Mouse (Mus musculus) megakaryocyte, embryonic 14.5 days (primary cell): ENCODE results near the gene Cbx8. TPM values are rescaled to one million over a fixed set of nuclear protein-coding genes. Genes with fewer than 3 reads are reported as not detected.

ENCODE experiments used
- H3K27me3 ChIP-seq: replicated peaks from 2 replicates; pipeline ENCODE3; 2012; ENCODE audit warnings: inconsistent platforms
- H3K36me3 ChIP-seq: replicated peaks from 2 replicates; pipeline ENCODE3; 2012; ENCODE audit warnings: low read length, inconsistent platforms, mixed read lengths
- H3K4me1 ChIP-seq: 2 replicates; pipeline ENCODE4 v1.6.1; 2012; ENCODE audit warnings: inconsistent platforms
- H3K4me3 ChIP-seq: replicated peaks from 2 replicates; pipeline ENCODE3; 2012; ENCODE audit warnings: moderate library complexity, mild to moderate bottlenecking, inconsistent platforms
- H3K9me3 ChIP-seq: 2 replicates; pipeline ENCODE4 v1.6.1; 2012; ENCODE audit warnings: inconsistent platforms
- FLI1 ChIP-seq: IDR thresholded peaks from 2 replicates; pipeline ENCODE4 v1.6.1; 2012; ENCODE audit warnings: low read length, inconsistent platforms, mixed read lengths
- GATA1 ChIP-seq: IDR thresholded peaks from 3 replicates; pipeline ENCODE4 v1.6.1; 2012; ENCODE audit warnings: mixed read lengths, low read length, inconsistent platforms, borderline replicate concordance
- polyA plus RNA-seq: library from polyadenylated mRNA; stranded (reverse); fragments of >175 nt; gene quantifications from 2 replicates; pipeline ENCODE4 v1.2.3, GENCODE M21; 2012; ENCODE audit warnings: low replicate concordance; ENCODE audit not compliant: insufficient read depth

Gene Cbx8
- polyA plus RNA-seq, 1 experiment = 2.7 TPM

GRCm38 (mm10) chr11:119084446-119085278 lies 43.9 kb upstream of the Cbx8 start:
- H3K4me3 ChIP-seq = peak overlapping the region; percentile 95
- H3K36me3 ChIP-seq = peaks cover 44% of the 10 kb centered on the region
- peaks cover 75% of the 10 kb centered on the region for H3K4me1 ChIP-seq
- TF ChIP-seq FLI1 (no peak), GATA1 (no peak)
- no peaks in the 10 kb centered on the region for H3K9me3 ChIP-seq
- H3K27me3 ChIP-seq = peaks cover 29% of the 10 kb centered on the region

- Histone ChIP-seq H3K9me3 (no peaks in the 10 kb centered on the region), H3K27me3 (peaks cover 21% of the 10 kb centered on the region), H3K4me3 (peak overlapping the region; percentile 95), H3K36me3 (peaks cover 51% of the 10 kb centered on the region), H3K4me1 (peaks cover 76% of the 10 kb centered on the region)
- no peak for TF ChIP-seq GATA1
- TF ChIP-seq FLI1 = no peak
Observed at GRCm38 (mm10) chr11:119083724-119084445, 43.1 kb upstream of the Cbx8 start.

GRCm38 (mm10) chr11:119082638-119083599 lies 42.1 kb upstream of the Cbx8 start:
- peak overlapping the region; percentile 10 for H3K4me3 ChIP-seq
- no peaks in the 10 kb centered on the region for H3K9me3 ChIP-seq
- peaks cover 12% of the 10 kb centered on the region for H3K27me3 ChIP-seq
- peaks cover 68% of the 10 kb centered on the region for H3K4me1 ChIP-seq
- H3K36me3 ChIP-seq = peaks cover 60% of the 10 kb centered on the region
- TF ChIP-seq GATA1 = no peak
- no peak for TF ChIP-seq FLI1

- Histone ChIP-seq H3K9me3 (no peaks in the 10 kb centered on the region), H3K36me3 (peaks cover 65% of the 10 kb centered on the region)
- TF ChIP-seq FLI1 (no peak), GATA1 (no peak)
Observed at GRCm38 (mm10) chr11:119081839-119082637, 41.3 kb upstream of the Cbx8 start.

DNA sequence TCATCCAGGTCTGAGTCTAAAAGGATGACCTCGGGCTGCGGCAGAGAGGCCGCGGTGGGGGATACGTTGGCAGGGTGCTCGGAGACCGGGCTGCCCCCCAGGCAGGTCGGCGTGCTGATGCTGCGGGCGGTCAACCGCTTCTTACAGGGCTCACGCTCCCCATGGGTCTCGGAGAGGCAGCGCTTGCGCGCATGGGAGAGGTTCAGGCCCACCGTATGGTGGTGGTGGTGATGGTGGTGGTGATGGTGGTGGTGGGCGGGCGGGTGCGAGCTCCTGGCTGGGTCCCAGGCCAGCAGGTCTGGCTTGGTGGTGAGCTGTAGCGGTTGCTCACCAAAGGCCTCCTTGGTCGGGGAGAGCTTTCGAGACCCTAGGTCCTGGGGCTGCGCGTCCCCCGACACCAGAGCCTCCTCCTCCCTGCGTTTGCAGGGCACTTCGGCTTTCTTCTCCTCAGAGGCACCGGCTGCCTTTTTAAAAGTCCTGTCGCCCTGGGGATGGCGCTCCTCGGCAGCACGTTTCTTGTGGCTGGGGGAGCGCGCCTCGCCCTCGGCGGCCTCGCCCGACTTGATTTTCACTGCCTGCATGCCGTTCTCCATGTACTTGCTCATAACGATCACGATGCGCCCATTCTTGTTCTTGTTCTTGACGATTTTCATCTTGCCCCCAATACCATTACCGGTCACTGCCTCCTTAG lies 40.5 kb upstream of the Cbx8 start:
- H3K4me3 ChIP-seq = no peak overlapping the region
- no peak for TF ChIP-seq FLI1
- TF ChIP-seq GATA1 = no peak
- H3K36me3 ChIP-seq = peaks cover 65% of the 10 kb centered on the region
- H3K27me3 ChIP-seq = no peaks in the 10 kb centered on the region
- no peaks in the 10 kb centered on the region for H3K9me3 ChIP-seq
- H3K4me1 ChIP-seq = peaks cover 55% of the 10 kb centered on the region

More at GRCm38 (mm10) chr11:119081839-119082637, 41.3 kb upstream of the Cbx8 start:
- Histone ChIP-seq H3K4me1 (peaks cover 59% of the 10 kb centered on the region), H3K27me3 (peaks cover 3% of the 10 kb centered on the region), H3K4me3 (no peak overlapping the region)

DNA sequence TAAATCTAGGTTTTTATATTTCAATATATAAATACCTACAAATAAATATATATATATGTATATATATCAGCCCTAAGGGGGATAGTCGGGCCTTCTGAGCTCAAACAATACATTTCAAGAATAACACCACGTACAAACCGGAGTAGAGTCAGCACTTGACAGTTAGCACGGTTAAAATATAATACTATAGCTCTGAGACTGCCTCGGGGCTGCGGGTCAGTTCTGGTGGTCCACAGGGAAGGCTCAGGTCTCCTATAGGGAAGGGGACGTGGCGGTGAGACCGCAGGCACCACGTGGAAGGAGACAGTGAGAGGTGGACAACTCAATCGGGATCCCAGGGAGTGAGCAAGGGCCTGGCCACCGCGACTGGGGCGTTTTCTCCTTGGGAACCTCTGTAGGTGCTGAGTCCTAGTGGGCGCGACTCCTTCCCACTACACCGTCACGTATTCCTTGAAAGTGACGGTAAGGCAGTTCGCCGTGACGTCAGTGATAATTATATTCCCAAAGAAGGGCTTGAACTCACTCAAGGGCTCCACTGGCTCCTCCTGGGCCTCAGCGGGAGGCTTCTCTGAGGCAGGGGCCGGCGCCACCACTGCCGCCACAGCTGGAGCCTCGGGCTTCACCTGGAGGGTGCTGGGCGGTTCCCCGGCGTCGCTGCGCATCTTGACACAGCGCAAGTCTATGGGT lies 39.8 kb upstream of the Cbx8 start:
- no peak overlapping the region for H3K4me3 ChIP-seq
- no peak for TF ChIP-seq GATA1
- no peak for TF ChIP-seq FLI1
- H3K36me3 ChIP-seq = peaks cover 65% of the 10 kb centered on the region
- H3K27me3 ChIP-seq = peaks cover 4% of the 10 kb centered on the region
- H3K4me1 ChIP-seq = peaks cover 62% of the 10 kb centered on the region
- no peaks in the 10 kb centered on the region for H3K9me3 ChIP-seq

DNA sequence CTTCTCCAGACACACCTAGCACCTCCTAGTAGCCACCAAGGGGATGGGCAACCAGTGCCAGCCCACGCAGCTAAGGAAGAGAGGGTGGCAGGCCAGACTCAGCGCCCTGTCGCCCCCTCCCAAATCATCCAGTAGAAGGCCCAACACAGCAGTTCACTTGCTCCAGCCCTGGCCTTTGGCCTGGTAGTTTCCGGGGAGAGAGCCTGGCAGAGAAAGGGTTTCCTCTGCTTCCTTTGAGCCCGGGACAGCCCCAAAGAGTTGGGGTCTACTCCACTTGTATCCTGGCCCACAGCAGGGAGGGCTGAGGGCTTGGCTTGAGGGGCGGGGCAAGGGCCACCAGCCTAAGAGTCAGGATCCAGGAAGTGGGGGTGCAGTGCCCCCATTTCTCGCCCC lies 38.7 kb upstream of the Cbx8 start:
- Histone ChIP-seq H3K36me3 (peaks cover 65% of the 10 kb centered on the region), H3K4me1 (peaks cover 60% of the 10 kb centered on the region), H3K9me3 (no peaks in the 10 kb centered on the region), H3K4me3 (no peak overlapping the region), H3K27me3 (peaks cover 14% of the 10 kb centered on the region)
- TF ChIP-seq FLI1 = no peak
- TF ChIP-seq GATA1 = no peak

DNA sequence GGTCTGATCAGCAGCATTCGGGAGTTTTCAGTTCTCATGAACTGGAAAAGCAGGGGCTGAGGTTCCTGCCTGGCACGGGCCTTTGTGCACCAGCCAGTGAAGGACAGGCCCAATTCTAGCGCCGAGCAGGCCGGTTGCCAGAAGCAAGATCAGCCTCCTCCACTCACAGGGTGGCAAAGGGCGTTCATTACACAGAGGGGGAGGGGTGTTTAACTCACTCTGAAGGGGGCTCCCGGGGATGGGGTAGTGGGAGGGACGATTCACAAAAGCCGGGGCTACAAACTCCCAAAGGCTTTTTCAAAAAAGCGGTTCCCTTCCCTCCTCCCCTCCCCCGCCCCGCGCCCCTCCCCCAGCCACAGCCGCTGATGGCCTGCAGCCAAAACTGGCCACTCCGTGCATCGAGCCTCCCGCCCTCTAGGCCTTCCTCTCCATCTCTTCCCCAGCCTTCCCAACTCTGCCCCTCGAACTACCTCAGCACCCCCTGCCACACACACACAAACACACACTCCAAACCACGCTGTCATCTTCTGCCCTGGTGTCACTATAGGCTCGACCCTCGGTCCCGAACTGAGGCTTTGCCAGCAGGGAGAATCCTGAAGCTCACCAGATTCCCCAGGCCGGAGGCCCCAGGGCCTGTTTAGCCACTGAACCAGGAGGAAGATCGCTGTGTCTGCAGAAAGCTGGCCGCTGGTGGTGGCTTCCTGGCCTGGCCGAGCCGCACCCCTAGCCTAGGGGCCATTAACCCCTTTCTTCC lies 38.1 kb upstream of the Cbx8 start:
- TF ChIP-seq FLI1 = no peak
- no peak for TF ChIP-seq GATA1
- H3K4me1 ChIP-seq = peaks cover 54% of the 10 kb centered on the region

More for the DNA sequence above, 38.1 kb upstream of the Cbx8 start:
- Histone ChIP-seq H3K4me3 (no peak overlapping the region), H3K36me3 (peaks cover 62% of the 10 kb centered on the region), H3K27me3 (peaks cover 19% of the 10 kb centered on the region), H3K9me3 (no peaks in the 10 kb centered on the region)
